Mouse (Mus musculus): ENCODE results near the gene Gm21750. TPM values are rescaled to one million over a fixed set of nuclear protein-coding genes. Genes with fewer than 3 reads are reported as not detected.

Gm21750 gene
- total and polyA plus RNA-seq, 2 experiments = not detected

DNA sequence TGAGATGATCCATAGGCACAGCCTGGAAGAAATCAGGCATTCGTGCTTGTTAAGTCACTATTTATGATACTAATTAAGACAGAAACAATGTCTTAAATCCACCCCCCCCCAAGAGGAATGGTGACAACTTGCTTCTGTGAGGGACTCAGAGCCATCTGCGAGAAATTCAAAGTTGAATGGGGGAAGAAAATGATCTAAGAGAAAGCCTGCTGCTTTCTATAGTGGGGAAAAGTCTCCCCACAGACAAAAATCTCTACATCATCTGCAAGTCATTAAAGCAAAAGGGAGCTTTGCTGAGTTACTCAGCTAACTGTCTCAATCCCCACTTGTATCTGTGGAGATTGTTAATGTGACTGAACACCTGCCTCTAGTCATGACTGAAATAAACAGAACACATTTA lies 27.4 kb downstream of the Gm21750 start:
- DNase-seq (ENCODE audit: extremely low read depth, low read depth, low spot score) = no peak

DNA sequence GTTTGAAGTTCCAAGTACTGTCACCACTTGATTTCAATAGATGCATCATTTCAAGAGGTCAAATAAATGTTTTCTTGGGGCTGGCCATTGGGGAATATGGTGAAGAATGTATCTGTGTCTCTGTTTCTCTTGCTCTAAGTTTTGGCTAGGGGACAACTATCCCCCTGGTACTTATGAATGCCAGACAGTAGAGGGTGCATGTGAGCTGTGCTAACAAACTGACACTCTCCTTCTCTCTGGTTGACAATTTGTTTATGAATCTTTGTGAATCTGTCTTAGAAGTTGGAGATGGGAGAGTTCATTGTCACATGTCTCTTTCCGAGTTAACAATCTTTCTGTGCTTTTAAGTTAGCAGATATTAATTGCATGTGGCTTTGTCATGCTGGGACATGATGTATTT lies 39.2 kb downstream of the Gm21750 start:
- Histone ChIP-seq H3K9ac (ENCODE audit: low read depth, low read length) (no peak overlapping the region), H3K79me2 (ENCODE audit: control insufficient read depth, insufficient read depth, low read length) (no peaks in the 10 kb centered on the region), H3K4me3 (ENCODE audit: insufficient read depth, low read depth, low read length) (no peak overlapping the region), H3K4me1 (ENCODE audit: control insufficient read depth, insufficient read depth, low read length) (no peaks in the 10 kb centered on the region), H3K36me3 (ENCODE audit: control insufficient read depth, insufficient read depth, low read length) (no peaks in the 10 kb centered on the region), H3K27ac (replicated peaks; ENCODE audit: insufficient read depth, low read depth, low read length) (no peak overlapping the region), H3K27me3 (ENCODE audit: control insufficient read depth, insufficient read depth, low read length) (no peaks in the 10 kb centered on the region)
- TF ChIP-seq CTCF (IDR thresholded peaks at IDR 0.05; ENCODE audit: low read depth, low read length) (no peak), POLR2A (IDR thresholded peaks at IDR 0.05; ENCODE audit: extremely low read depth, insufficient read depth, low read length) (no peak)
- no peak for DNase-seq (ENCODE audit: extremely low read depth, low read depth, low spot score)
- WGBS = 53% methylated on average over 1 of the region's 1 CpGs

More for the DNA sequence above, 27.4 kb downstream of the Gm21750 start:
- Histone ChIP-seq H3K27ac (replicated peaks; ENCODE audit: insufficient read depth, low read depth, low read length) (no peak overlapping the region), H3K27me3 (ENCODE audit: control insufficient read depth, insufficient read depth, low read length) (no peaks in the 10 kb centered on the region), H3K4me1 (ENCODE audit: control insufficient read depth, insufficient read depth, low read length) (no peaks in the 10 kb centered on the region), H3K36me3 (ENCODE audit: control insufficient read depth, insufficient read depth, low read length) (no peaks in the 10 kb centered on the region), H3K9ac (ENCODE audit: low read depth, low read length) (no peak overlapping the region), H3K79me2 (ENCODE audit: control insufficient read depth, insufficient read depth, low read length) (no peaks in the 10 kb centered on the region), H3K4me3 (ENCODE audit: insufficient read depth, low read depth, low read length) (no peak overlapping the region)
- 76% methylated on average over 2 of the region's 2 CpGs for WGBS
- TF ChIP-seq CTCF (IDR thresholded peaks at IDR 0.05; ENCODE audit: low read depth, low read length) = no peak
- TF ChIP-seq POLR2A (IDR thresholded peaks at IDR 0.05; ENCODE audit: extremely low read depth, insufficient read depth, low read length) = no peak

DNA sequence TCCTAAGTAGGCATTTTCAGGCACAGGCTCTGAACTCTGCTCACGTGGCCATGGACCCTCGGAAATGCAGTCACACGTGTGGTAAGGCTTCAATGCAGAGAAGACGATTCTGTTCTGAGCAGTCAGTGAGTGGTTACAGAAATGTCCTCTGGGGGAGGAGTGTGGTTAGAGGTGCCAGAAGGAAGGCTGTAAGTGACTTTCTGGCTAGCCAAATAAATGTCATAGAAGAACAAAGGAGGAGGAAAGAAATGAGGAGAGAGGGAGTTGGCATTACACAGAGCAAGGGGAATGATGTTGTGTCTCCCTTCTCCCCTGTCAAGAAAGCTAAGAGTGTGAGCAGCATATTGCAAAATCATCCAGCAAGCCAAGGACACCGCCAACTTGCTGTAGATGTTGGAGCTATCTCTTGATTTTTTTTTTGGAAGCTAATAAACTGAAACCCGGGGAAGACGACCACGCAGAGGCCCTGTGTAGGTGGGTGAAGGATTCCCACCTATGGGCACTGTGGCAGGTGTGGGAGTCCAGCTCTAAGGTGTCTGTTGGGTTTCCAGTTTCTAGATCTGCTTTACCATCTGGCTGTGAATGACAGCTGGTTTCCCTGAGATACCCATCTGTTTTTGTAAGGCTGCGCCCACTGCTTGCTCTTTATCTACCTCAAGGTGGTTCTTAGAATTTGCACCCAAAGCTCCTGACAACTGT lies 48.5 kb downstream of the Gm21750 start:
- H3K4me3 ChIP-seq (ENCODE audit: insufficient read depth, low read depth, low read length) = no peak overlapping the region
- no peaks in the 10 kb centered on the region for H3K4me1 ChIP-seq (ENCODE audit: control insufficient read depth, insufficient read depth, low read length)
- no peaks in the 10 kb centered on the region for H3K27me3 ChIP-seq (ENCODE audit: control insufficient read depth, insufficient read depth, low read length)
- WGBS = 83% methylated on average over 9 of the region's 9 CpGs
- no peaks in the 10 kb centered on the region for H3K36me3 ChIP-seq (ENCODE audit: control insufficient read depth, insufficient read depth, low read length)
- no peak overlapping the region for H3K27ac ChIP-seq (replicated peaks; ENCODE audit: insufficient read depth, low read depth, low read length)
- no peaks in the 10 kb centered on the region for H3K79me2 ChIP-seq (ENCODE audit: control insufficient read depth, insufficient read depth, low read length)
- H3K9ac ChIP-seq (ENCODE audit: low read depth, low read length) = no peak overlapping the region
- TF ChIP-seq POLR2A (IDR thresholded peaks at IDR 0.05; ENCODE audit: extremely low read depth, insufficient read depth, low read length) (no peak), CTCF (IDR thresholded peaks at IDR 0.05; ENCODE audit: low read depth, low read length) (no peak)
- no peak for DNase-seq (ENCODE audit: extremely low read depth, low read depth, low spot score)

Other genes starting within 250 kb of the Gm21750 start
- 10.1 and 11.2 TPM in 2 replicates for gene Med4, start 151.2 kb upstream of the Gm21750 start, total RNA-seq (2014; rRNA removed)
- gene Med4, start 151.2 kb upstream of the Gm21750 start, polyA plus RNA-seq (2012; rRNA removed) = 6.1 and 6.3 TPM in 2 replicates
- 137 and 183 TPM in 2 replicates for gene Sucla2, start 135.9 kb upstream of the Gm21750 start, total RNA-seq (2014; rRNA removed)
- 36.5 and 38.1 TPM in 2 replicates for gene Sucla2, start 135.9 kb upstream of the Gm21750 start, polyA plus RNA-seq (2012; rRNA removed)
- 1.1 and 1.2 TPM in 2 replicates for gene Nudt15, start 113.0 kb upstream of the Gm21750 start, total RNA-seq (2014; rRNA removed)
- gene Nudt15, start 113.0 kb upstream of the Gm21750 start, polyA plus RNA-seq (2012; rRNA removed) = 0.86 and 0.92 TPM in 2 replicates

Measured in liver, adult 2 months (tissue).